Mouse (Mus musculus): Measurements from ENCODE around the gene Smad5. TPM values are rescaled to one million over a fixed set of nuclear protein-coding genes. Genes with fewer than 3 reads are reported as not detected.

The Smad5 gene
- total and polyA plus RNA-seq, 3 experiments, result 4.3 to 7.4 (median 4.4) TPM

GRCm38 (mm10) chr13:56683306-56683705 lies 19.5 kb upstream of the Smad5 start:
- Histone ChIP-seq H3K4me1 (ENCODE audit: control insufficient read depth in 1 of 2, insufficient read depth in 2 of 2) (no peaks in the 10 kb centered on the region), H3K27ac (ENCODE audit: insufficient read depth, low read depth) (no peak overlapping the region), H3K36me3 (replicated peaks in 1 of 2; ENCODE audit: control insufficient read depth in 1 of 2, insufficient read depth in 1 of 2, low read length in 1 of 2) (no peaks in the 10 kb centered on the region), H3K9me3 (replicated peaks; ENCODE audit: low read length) (no peaks in the 10 kb centered on the region), H3K27me3 (replicated peaks) (peaks cover 92% of the 10 kb centered on the region), H3K4me2 (ENCODE audit: insufficient read depth, low read depth, poor library complexity, severe bottlenecking) (no peak overlapping the region), H3K79me2 (replicated peaks; ENCODE audit: control insufficient read depth, extremely low read depth, insufficient read depth, poor library complexity, severe bottlenecking) (no peaks in the 10 kb centered on the region), H3K4me3 (replicated peaks in 1 of 3; ENCODE audit: low read depth in 2 of 3, low read length in 2 of 3, poor library complexity in 1 of 3) (no peak overlapping the region), H3K9ac (ENCODE audit: insufficient read depth, low read depth) (no peak overlapping the region)
- TF ChIP-seq MAX (IDR thresholded peaks at IDR 0.05; ENCODE audit: low read length), result no peak
- dilution Hi-C loops (cut with MboI; ENCODE audit: extremely low pct_ligation_motif_present, extremely low pct_unique_long_range_greater_than_20kb, low sequenced_read_pairs), result no loop called here
- DNase-seq (ENCODE audit: extremely low read depth), result no peak
- in situ Hi-C loops (cut with MboI; ENCODE audit: low pct_ligation_motif_present, low pct_unique_long_range_greater_than_20kb, low sequenced_read_pairs), result loop anchor here (25.0 kb wide), 1 partner anchor 396 kb away; the partner anchor contains the start of gene Cxcl14

- Histone ChIP-seq H3K9ac (ENCODE audit: insufficient read depth, low read depth) (no peak overlapping the region), H3K4me2 (ENCODE audit: insufficient read depth, low read depth, poor library complexity, severe bottlenecking) (no peak overlapping the region), H3K27ac (ENCODE audit: insufficient read depth, low read depth) (no peak overlapping the region), H3K9me3 (replicated peaks; ENCODE audit: low read length) (no peaks in the 10 kb centered on the region), H3K4me3 (replicated peaks in 1 of 3; ENCODE audit: low read depth in 2 of 3, low read length in 2 of 3, poor library complexity in 1 of 3) (no peak overlapping the region), H3K4me1 (ENCODE audit: control insufficient read depth in 1 of 2, insufficient read depth in 2 of 2) (0 out of 4 replicates have a peak, but pooled peaks cover 0 to 3% of the 10 kb centered on the region in 2 experiments), H3K27me3 (replicated peaks) (peaks cover 69% of the 10 kb centered on the region), H3K79me2 (replicated peaks; ENCODE audit: control insufficient read depth, extremely low read depth, insufficient read depth, poor library complexity, severe bottlenecking) (no peaks in the 10 kb centered on the region), H3K36me3 (replicated peaks in 1 of 2; ENCODE audit: control insufficient read depth in 1 of 2, insufficient read depth in 1 of 2, low read length in 1 of 2) (no peaks in the 10 kb centered on the region)
- dilution Hi-C loops (cut with MboI; ENCODE audit: extremely low pct_ligation_motif_present, extremely low pct_unique_long_range_greater_than_20kb, low sequenced_read_pairs) (no loop called here), in situ Hi-C loops (cut with MboI; ENCODE audit: low pct_ligation_motif_present, low pct_unique_long_range_greater_than_20kb, low sequenced_read_pairs) (loop anchor here (25.0 kb wide), 1 partner anchor 405 kb away; the partner anchor contains the start of gene Cxcl14)
- TF ChIP-seq MYC (IDR thresholded peaks at IDR 0.05; ENCODE audit: low read depth, low read length) (no peak), USF2 (conservative IDR thresholded peaks at IDR 0.05; ENCODE audit: low read depth, low read length) (no peak), EP300 (IDR thresholded peaks at IDR 0.05; ENCODE audit: low read length) (no peak), RAD21 (IDR thresholded peaks at IDR 0.05; ENCODE audit: low read depth, low read length) (no peak), JUND (conservative IDR thresholded peaks at IDR 0.05; ENCODE audit: low read depth, low read length) (no peak), SMC3 (IDR thresholded peaks at IDR 0.05; ENCODE audit: low read depth, low read length) (no peak), ELF1 (IDR thresholded peaks at IDR 0.05; ENCODE audit: low read depth, low read length) (no peak), MAFK (IDR thresholded peaks at IDR 0.05; ENCODE audit: insufficient replicate concordance, low read length) (no peak), TBP (conservative IDR thresholded peaks at IDR 0.05; ENCODE audit: low read depth, low read length) (no peak), BHLHE40 (IDR thresholded peaks at IDR 0.05; ENCODE audit: low read depth, low read length) (no peak), POLR2A (IDR thresholded peaks at IDR 0.05; ENCODE audit: low read depth, low read length) (no peak), E2F4 (IDR thresholded peaks at IDR 0.05; ENCODE audit: insufficient replicate concordance, low read depth, low read length) (no peak), RCOR1 (conservative IDR thresholded peaks at IDR 0.05; ENCODE audit: low read depth, low read length) (no peak), CHD2 (IDR thresholded peaks at IDR 0.05; ENCODE audit: low read length) (no peak), PAX5 (IDR thresholded peaks at IDR 0.05; ENCODE audit: low read length) (no peak), HCFC1 (IDR thresholded peaks at IDR 0.05; ENCODE audit: low read depth, low read length) (no peak), POLR2AphosphoS2 (IDR thresholded peaks at IDR 0.05; ENCODE audit: low read depth, low read length) (no peak), NELFE (IDR thresholded peaks at IDR 0.05; ENCODE audit: low read depth, low read length) (no peak), CTCF (conservative IDR thresholded peaks at IDR 0.05 in 1 of 2, IDR thresholded peaks at IDR 0.05 in 1 of 2; ENCODE audit: low read depth in 2 of 2, low read length in 2 of 2) (no peak), NRF1 (IDR thresholded peaks at IDR 0.05; ENCODE audit: low read depth, low read length) (no peak)
- no peak for DNase-seq (ENCODE audit: extremely low read depth)
Measured at GRCm38 (mm10) chr13:56692011-56692410, 10.8 kb upstream of the Smad5 start.
